Mouse (Mus musculus) bone marrow, adult 2 months (tissue): ENCODE results near the gene Mob1b. TPM values are rescaled to one million over a fixed set of nuclear protein-coding genes. Genes with fewer than 3 reads are reported as not detected.

Experiments used
- H3K27ac ChIP-seq: fragments of 200-500 bp; 2 replicates; pipeline ENCODE4 v1.5.1; 2012; ENCODE audit warnings: low read depth, mild to moderate bottlenecking, control low read depth, inconsistent platforms, low read length; ENCODE audit not compliant: control insufficient read depth, poor library complexity, insufficient read depth
- H3K4me1 ChIP-seq: fragments of 200-500 bp; 2 replicates; pipeline ENCODE4 v1.6.1; 2011; ENCODE audit warnings: low read length; ENCODE audit not compliant: control insufficient read depth, insufficient read depth
- H3K4me3 ChIP-seq: fragments of 200-500 bp; replicated peaks from 2 replicates; pipeline ENCODE3; 2011; ENCODE audit warnings: mild to moderate bottlenecking, low read depth, low read length, control low read depth; ENCODE audit not compliant: control insufficient read depth
- CTCF ChIP-seq: fragments of 200-500 bp; IDR thresholded peaks from 2 replicates; pipeline ENCODE4 v1.5.1; 2011; ENCODE audit warnings: low read length, control low read depth; ENCODE audit not compliant: control insufficient read depth, insufficient read depth
- POLR2A ChIP-seq: fragments of 200-500 bp; IDR thresholded peaks from 2 replicates; pipeline ENCODE4 v1.6.1; 2011; ENCODE audit warnings: low read depth, mild to moderate bottlenecking, control low read depth, low read length, borderline replicate concordance; ENCODE audit not compliant: control insufficient read depth
- WGBS: fragments of 180-500 bp; shearing (Covaris S2); methylation state at CpG from one replicate; pipeline ENCODE4 v1.1.7; 2018; 5-methylcytosine and 5-hydroxymethylcytosine counted together
- polyA plus RNA-seq: library from polyadenylated mRNA; stranded (reverse); fragments of >200 nt; gene quantifications from 2 replicates; pipeline ENCODE4 v1.2.4, GENCODE M21; 2011; ENCODE audit warnings: low replicate concordance; ENCODE audit not compliant: missing spikeins, insufficient read depth, insufficient read length

The Mob1b gene
- polyA plus RNA-seq, 1 experiment = 13.1 TPM

DNA sequence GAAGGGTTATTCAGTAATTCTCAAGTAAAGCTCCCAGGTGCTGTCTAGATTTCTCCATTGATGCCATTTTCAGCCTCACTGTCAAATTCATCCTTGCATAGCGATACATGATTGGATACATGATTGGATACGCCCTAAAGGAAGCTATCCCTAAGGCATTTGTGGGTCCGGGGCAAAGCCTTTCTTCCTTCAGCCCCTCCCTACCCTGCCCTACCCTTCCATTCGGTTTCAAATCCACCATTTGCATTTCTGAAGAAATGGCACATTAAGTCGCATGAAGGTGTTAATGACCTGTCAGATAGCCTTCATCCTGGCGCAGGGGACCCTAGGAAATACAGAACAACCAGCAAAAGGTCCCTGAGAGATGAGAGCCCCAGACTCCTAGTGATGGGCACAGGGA, 35.3 kb upstream of the Mob1b start:
- WGBS = 26% methylated on average over 6 of the region's 6 CpGs
- TF ChIP-seq CTCF = no peak
- no peak for TF ChIP-seq POLR2A
- Histone ChIP-seq H3K27ac (no peak overlapping the region), H3K4me3 (no peak overlapping the region), H3K4me1 (no peaks in the 10 kb centered on the region)

DNA sequence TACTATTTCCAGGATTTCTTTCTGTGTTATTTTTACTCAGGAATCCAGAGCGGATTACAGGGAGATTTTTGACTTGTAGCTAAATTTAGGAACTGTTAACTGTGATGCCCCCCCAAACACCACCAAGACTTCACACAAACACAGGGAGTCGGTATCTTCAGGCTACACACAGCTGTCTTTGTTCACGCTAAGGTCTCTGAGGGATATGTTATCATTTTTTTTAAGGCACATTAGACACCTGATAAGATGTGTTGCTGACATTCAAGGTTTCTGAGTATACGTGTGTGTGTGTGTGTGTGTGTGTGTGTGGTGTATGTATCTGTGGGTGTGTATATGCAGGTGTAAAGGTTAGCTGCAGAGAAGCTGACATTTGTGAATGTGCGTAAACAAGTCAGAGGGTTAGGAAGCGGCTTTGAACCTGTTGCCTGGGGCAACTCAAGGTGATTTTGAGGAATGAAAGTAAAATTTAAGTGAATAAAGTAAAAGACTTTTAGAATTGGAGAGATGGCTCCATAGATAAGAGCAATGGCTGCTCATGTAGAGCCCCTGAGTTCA, 34.8 kb upstream of the Mob1b start:
- TF ChIP-seq POLR2A = no peak
- TF ChIP-seq CTCF = no peak

DNA sequence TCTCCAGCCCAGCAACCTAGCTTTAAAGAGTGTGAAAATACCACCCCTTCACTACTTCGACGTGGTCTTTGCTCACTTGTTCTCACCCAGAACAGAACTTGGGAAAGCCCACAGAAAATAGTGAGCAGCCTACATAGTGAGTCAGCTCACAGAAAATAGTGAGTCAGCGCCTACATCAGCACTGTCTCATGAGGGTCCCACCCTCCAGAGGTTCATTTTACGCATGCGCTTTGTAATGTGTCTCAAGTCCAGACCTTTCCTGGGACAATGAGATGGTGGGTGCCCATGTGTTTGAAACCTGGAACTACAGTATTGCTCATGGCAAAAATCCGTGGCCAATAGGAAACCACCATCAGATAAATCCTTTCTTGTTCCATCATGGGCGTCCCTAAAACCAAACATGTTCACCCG, 32.7 kb upstream of the Mob1b start:
- Histone ChIP-seq H3K4me3 (no peak overlapping the region), H3K4me1 (no peaks in the 10 kb centered on the region), H3K27ac (no peak overlapping the region)
- 58% methylated on average over 8 of the region's 8 CpGs for WGBS
- no peak for TF ChIP-seq CTCF
- no peak for TF ChIP-seq POLR2A

More for the DNA sequence above, 34.8 kb upstream of the Mob1b start:
- Histone ChIP-seq H3K4me1 (no peaks in the 10 kb centered on the region), H3K4me3 (no peak overlapping the region), H3K27ac (no peak overlapping the region)
- WGBS = 66% methylated on average over 6 of the region's 6 CpGs

DNA sequence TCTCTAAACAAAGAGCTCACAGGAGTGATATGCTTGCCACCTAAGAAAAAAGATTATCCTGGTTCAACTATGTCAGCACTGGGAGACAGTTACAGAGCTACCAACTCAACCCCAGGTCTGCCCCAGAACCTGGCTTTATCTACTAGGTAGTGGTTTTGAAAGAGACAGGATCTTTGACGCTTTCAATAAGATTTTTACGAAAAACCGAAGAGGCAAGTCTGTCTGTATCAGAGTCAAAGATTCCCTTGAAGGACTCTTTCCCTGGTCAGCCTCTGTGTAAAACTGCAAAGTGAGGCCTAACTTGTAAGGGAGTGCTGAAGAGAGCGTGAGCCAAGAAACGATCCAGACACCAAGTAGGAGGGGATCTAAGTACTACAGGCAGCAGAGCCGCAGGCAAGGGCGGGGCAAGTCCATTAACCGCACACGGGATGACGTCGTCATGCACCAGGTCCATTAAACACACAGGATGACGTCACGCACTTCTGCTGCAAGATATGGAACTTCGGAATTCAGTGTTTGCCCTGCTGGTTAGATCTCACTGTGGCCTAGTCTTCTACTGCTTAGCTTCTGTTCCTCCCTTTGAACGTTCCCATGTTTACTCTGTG, 32.0 kb upstream of the Mob1b start:
- TF ChIP-seq CTCF (no peak), POLR2A (no peak)
- Histone ChIP-seq H3K4me3 (no peak overlapping the region), H3K4me1 (no peaks in the 10 kb centered on the region), H3K27ac (no peak overlapping the region)
- WGBS = 79% methylated on average over 15 of the region's 15 CpGs

DNA sequence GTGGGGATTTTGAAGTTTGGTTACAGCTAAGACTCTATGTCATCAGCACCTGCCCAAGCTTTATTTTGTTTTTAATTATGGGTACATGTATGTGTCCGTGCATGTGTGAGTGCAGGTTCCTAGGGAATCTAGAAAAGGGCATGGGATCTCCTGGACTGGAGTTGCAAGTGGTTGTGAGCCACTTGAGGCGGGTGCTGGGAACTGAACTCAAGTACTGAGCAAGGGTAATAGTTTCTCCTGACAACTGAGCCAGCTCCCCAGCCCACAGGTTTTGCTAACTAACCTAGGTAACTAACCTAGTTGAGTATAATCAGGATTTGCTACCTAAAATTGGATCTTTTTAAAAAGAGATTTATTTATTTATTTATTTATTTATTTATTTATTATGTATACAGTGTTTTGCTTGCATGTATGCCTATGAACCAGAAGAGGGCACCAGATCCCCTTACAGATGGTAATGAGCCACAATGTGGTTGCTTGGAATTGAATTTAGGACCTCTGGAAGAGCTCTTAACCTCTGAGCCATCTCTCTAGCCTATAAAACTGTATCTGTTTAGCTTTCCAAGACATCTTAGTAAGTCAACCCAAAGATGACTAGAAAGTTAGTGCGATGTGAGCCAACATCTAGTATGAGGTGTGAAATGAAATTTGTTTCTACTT, 31.2 kb upstream of the Mob1b start:
- Histone ChIP-seq H3K4me3 (no peak overlapping the region), H3K27ac (no peak overlapping the region), H3K4me1 (no peaks in the 10 kb centered on the region)
- WGBS = 70% methylated on average over 3 of the region's 3 CpGs
- TF ChIP-seq CTCF = no peak
- TF ChIP-seq POLR2A = no peak

- no peak overlapping the region for H3K27ac ChIP-seq
- 78% methylated on average over 10 of the region's 10 CpGs for WGBS
- TF ChIP-seq CTCF (no peak), POLR2A (no peak)
- H3K4me1 ChIP-seq = no peaks in the 10 kb centered on the region
- no peak overlapping the region for H3K4me3 ChIP-seq
Measured at GRCm38 (mm10) chr5:88690681-88691505, 29.8 kb upstream of the Mob1b start.

DNA sequence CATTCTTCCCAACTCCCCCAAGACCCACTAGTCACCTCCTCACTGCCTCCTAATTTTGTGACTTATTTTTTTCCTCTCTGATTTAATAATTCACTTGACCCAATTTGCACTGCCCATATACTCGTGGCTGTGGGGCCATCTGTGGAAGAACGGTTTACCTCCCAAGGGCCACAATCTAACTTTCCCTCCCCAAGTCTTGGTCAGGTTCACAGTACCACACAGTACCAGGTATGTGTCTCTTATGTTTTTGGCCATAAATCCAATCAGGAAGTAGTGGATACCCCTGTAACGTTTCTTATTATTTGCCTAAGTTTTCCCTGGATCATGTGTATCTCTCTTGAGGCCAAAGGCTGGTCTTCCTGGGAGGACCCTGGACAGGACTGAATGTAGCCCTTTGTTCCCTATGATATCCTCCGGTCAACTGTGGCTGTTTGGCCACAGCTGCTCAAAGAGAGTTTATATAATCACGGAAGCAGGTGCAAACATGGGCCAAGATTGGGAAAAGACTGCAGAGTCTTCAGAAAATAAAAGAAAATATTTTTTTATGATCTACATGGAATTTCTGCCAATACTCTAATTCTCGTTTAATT, 29.1 kb upstream of the Mob1b start:
- no peaks in the 10 kb centered on the region for H3K4me1 ChIP-seq
- no peak for TF ChIP-seq POLR2A
- no peak for TF ChIP-seq CTCF
- no peak overlapping the region for H3K4me3 ChIP-seq
- WGBS = 73% methylated on average over 6 of the region's 6 CpGs
- H3K27ac ChIP-seq = no peak overlapping the region

DNA sequence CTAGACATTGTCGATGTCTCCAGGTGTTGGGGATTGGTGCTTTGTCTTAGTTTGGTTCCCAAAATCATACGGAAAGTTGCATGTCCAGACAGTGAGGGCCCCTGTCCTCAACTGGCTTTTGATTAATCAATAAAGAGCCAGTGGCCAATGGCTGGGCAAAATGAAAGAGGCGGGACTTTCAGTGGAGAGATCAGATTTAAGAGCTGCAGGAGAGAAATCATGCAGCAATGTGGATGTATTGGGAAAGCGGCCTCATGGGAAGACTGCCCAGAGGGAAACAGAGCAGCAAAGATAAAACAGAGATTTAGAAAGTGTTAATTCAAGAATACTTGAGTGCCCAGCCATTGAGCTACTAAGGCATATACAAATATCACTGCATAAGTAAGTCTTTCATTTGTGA, 28.1 kb upstream of the Mob1b start:
- Histone ChIP-seq H3K4me1 (no peaks in the 10 kb centered on the region; the same call in 1 of the 2 replicates), H3K4me3 (no peak overlapping the region), H3K27ac (no peak overlapping the region)
- TF ChIP-seq CTCF = no peak
- no peak for TF ChIP-seq POLR2A
- WGBS = 87% methylated on average over 4 of the region's 4 CpGs
